Mouse (Mus musculus): ENCODE measurements around the gene Trim41. TPM values are rescaled to one million over a fixed set of nuclear protein-coding genes. Genes with fewer than 3 reads are reported as not detected.

Trim41 gene
- total RNA-seq, 2 experiments from 2014 or later: 27.9 to 30.1 TPM

DNA sequence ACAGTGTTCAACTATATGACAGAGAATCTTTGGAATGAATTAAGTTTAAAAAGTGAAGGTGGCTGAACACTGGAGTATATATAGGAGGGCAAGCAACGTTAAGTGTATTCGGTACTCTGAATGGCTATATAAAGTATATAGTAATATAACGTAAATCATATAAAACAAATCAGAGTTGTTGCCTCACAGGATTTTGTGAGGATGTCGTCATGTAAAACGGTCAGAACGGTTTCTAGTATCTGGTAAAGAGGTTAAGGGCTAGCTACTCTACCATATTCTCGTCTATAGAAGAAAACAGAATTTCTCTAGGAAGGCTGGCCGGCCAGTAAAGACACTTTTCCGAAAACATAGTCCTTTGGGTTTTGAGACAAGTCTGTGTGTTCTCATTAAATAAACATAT lies 641 bp upstream of the Trim41 start:
- DNase-seq: peak in 1 of 2 experiments; percentile 32
- intact Hi-C loops (cut with DNase I): loop anchor here (1.0 kb wide), 2 partner anchors 16 to 39 kb away; no protein-coding TSS in a partner anchor

DNA sequence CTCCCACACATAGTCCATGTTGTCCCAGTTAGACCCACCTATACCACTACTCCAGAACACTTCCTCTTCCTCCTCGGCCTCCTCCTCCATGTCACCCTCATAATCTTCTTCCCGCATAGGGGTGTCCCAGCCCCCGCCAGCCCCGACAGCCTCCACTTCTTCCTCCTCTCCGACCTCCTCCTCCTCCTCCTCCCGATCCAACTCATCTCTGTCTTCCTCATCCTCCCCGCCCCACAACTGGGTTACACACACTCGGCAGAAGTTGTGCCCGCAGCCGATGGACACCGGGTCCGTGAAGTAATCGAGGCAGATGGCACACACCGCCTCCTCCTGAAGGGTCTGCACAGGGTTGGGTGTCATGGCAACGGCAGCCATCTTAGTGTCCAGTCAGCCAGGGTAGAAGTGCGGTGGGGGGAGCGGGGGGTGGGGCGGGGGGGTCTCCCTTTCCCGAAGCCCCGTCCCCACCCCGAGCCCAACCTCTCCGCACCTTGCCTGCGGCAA lies 822 bp downstream of the Trim41 start:
- peak; percentile 41 to 66 for DNase-seq

DNA sequence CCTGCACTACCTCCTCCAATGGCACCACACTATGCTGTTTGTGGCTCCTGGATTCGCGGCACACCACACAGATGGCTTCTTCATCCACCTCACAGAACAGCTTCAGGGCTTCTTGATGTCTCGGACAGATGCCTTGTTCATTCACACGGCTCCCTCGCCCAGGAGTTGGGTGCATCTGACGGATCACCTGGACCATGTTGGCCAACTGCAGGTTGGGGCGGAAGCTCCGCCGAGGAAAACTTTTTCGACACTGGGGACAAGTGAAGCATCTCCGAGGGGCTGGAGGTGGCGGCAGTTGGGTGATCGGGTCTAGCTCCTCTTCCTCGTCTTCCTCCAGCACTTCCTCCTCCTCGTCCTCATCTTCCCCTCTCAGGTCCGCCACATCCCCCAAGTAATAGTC lies 1.3 kb downstream of the Trim41 start:
- intact Hi-C loops (cut with DNase I): loop anchor here (1.0 kb wide), 1 partner anchor 15 kb away; no protein-coding TSS in a partner anchor
- DNase-seq: no peak

More for the DNA sequence above, 822 bp downstream of the Trim41 start:
- intact Hi-C loops (cut with DNase I): loop anchor here (1.0 kb wide), 1 partner anchor 15 kb away; no protein-coding TSS in a partner anchor

DNA sequence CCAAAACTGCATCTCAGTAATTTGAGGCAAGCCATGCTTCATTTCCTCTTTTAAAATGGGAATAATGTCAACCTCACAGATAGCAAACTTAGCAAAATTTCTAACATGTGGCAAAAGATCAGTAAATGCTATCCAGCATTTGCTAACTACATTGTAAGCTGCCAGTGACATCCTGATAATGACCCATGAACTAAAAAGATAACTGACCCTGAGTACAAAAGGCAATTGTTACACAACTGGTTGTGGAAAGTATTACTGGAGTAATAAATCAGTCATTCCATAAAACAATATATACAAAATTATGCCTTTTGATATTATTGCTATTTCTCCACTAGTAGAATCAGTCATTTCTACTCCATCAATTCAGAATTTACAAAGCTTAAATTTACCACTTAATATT lies 3.4 kb downstream of the Trim41 start:
- intact Hi-C loops (cut with DNase I): no loop called here
- DNase-seq: no peak

- DNase-seq: no peak
- intact Hi-C loops (cut with DNase I): no loop called here
Measured at GRCm38 (mm10) chr11:48810142-48810541, 7.0 kb downstream of the Trim41 start.

DNA sequence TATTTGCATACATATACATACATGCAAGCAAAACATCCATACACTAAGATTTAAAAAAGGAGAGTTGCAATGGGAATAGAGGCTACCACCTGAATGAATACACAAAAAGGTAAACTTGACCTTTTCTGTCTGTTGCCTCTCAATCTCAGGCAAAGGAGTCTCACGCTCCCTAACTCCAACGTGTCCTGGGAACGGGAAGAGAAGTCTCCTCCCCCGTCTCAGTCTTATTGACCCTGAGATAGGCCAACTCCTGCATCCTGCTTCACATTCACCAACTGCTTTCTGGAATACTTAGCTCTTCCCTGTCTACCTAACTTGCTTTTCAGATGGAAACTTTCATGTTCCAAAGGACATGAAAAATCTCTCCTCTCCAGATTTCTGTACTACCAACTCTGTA lies 7.7 kb downstream of the Trim41 start:
- intact Hi-C loops (cut with DNase I): no loop called here
- no peak for DNase-seq

GRCm38 (mm10) chr11:48808737-48809433 lies 8.3 kb downstream of the Trim41 start:
- DNase-seq: peak; percentile 71 to 72
- intact Hi-C loops (cut with DNase I): no loop called here

- intact Hi-C loops (cut with DNase I): no loop called here
- no peak for DNase-seq
Measured at GRCm38 (mm10) chr11:48808304-48808646, 8.9 kb downstream of the Trim41 start.

DNA sequence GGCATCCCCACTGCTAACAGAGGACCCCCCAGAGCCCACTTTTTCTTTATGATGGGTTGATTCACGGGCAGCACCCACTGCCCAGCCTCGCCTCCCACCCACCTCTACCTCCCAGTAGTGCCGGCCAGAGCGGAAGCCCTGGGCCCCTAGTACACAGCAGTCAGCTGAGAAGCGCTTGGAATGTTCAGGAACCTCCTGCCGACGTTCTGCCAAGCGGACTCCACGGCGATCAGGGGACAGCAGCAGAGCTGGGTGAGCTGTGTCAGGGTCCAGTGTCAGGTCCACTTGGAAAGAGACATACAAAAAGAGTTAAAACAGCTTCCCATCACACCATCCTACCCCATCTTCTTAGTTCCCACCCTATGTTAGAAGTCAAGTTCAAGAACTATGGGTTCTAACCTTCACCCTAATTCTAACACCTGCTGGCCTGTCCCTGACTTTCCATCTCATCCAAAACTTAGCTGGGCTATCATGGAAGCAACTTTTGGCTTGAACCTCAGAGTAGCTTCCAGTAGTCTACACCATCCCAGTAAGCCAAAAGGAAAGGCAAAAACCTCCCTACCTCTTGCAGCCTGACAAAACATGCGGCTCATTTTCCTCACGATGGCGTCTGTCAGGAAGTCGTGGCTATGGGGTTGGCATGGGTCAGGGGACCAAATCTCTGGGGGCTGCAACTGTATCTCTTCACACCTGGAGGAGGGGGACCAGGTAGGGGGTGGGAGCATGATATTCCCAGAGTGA lies 9.4 kb downstream of the Trim41 start:
- intact Hi-C loops (cut with DNase I): no loop called here
- no peak for DNase-seq

DNA sequence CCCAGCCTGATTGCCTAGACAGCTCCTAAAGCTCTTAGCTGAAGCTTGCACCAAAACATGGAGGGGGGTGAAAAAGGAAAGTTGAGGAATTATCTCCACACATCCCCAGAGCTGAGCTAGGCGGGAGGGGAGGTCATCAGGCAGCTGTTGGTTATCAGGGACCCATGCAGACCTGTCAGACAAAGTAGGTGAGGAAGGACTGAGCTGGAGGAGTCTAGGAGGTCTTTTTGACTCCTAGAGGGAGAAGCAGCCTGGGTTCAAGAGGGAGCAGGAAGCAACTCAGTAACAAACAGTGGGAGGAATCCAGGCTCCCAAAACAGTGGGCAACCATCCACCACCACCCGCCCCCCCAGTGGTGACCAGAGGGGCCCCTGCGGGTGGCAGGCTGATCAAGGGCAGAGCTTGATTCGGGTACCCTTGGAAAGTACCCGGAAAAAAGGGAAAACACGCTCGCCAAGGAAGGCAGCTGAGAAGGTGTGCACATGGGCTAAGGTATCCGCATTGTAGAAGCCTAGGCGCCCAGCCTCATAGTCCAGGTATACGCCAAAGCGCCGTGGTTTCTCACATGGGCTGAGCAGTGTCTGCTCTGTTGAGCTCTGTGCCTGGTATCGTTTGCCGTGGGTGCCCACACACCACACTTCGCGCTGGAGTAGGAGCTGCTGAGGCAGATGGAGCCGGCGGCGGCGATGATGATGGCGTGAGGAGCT lies 10.1 kb downstream of the Trim41 start:
- DNase-seq: no peak
- intact Hi-C loops (cut with DNase I): no loop called here

DNA sequence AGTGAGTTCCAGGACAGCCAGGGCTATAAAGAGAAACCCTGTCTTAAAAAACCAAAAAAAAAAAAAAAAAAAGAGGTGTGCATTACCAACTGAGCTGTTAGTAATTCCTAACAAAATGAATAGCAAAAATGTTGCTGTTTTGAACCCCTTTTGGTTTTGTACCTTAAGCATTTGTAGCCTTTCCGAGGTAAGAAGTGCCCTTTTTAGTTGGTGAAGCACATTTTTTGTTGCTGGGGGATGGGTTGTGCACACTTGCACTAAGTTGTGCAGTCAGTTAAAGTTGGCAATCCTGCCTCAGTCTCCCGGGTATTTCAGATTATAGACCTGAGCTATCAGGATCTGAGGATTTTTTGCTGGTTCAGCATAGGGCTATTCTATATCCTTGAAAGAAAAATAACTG lies 12.2 kb downstream of the Trim41 start:
- DNase-seq: no peak
- intact Hi-C loops (cut with DNase I): no loop called here

GRCm38 (mm10) chr11:48803988-48804387 lies 13.2 kb downstream of the Trim41 start:
- no peak for DNase-seq
- intact Hi-C loops (cut with DNase I): no loop called here

DNA sequence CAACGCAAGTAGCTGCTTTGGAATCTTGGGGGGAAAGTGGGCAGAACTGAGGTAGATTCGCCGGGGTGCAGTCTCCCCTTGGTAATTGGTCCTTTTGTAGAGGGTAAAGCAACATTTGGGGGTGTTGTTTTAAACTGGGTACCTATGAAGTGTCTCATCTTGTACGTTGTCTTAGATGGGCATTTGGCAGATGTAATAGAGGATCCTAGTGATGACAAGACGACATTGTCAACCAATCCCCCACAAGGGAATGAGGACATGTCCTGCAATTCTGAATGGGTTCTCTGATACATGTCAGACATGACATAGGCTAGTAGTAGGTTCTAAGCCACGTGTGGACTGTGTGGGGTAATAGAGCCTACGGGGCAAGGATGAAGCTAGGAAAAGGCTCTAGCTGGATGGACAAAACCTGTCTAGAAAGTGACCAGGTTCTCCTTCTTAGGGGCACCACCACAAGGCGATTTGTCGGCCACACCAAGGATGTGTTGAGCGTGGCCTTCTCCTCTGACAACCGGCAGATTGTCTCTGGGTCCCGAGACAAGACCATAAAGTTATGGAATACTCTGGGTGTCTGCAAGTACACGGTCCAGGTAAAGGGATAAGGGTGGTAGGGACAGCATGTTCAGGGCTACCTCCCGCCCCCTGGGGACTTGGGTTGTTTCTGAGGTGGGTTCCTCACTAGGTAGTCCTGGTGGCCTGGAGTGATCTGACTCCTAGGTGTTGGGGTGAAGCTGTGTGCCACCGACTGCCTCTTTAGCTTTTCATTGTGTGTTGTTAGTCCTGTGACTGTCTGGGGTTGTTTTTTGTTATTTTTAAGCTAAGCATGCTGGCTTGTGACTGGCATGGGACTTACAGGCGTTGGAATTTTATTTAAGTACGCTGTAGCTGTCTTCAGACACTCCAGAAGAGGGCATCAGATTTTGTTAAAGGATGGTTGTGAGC lies 15.1 kb downstream of the Trim41 start:
- intact Hi-C loops (cut with DNase I): loop anchor here (1.0 to 2.0 kb wide), 2 partner anchors 14 to 401 kb away; partner anchors contain the start of gene Zfp62
- no peak for DNase-seq

DNA sequence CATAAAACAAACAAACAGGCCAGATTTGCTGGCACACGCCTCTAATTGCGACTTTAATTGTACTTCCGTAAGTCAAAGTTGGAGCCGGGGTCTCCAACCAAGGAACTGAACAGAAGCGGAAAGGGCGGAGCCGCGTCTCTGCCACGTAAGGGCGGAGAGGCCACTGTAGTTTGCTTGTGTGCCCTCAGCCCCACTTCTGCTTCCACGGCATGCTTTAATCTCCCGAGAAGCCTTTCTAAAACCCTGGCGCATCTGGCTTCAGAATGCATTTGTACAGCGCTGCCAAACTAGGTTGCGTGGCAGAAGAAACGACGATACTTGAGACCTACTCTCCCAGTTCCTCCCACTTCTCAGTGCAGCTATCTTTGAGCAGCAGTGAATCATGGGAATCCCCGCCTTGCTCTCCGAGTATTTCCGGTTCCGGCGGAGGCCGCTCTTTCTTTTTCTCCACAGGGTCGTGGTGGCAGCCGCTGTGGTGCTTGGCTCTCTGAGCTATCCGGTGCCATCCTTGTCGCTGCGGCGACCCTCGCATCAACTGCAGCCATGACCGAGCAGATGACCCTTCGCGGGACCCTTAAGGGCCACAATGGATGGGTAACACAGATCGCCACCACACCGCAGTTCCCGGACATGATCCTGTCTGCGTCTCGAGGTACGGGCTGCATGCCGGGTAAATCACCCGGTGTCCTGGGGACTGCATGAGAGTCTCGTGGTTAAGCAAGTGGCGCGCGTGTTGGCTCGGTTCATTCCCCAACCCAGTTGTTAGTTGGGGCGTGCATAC lies 17.0 kb downstream of the Trim41 start, which contains the start of gene Rack1:
Rack1 (plus strand) TSS at position 412 of the 781 bp plus-strand sequence.
- intact Hi-C loops (cut with DNase I): loop anchor here (1.0 to 2.0 kb wide), 2 partner anchors 56 to 403 kb away; partner anchors contain the start of gene Zfp62
- peak; percentile 94 to 96 for DNase-seq

DNA sequence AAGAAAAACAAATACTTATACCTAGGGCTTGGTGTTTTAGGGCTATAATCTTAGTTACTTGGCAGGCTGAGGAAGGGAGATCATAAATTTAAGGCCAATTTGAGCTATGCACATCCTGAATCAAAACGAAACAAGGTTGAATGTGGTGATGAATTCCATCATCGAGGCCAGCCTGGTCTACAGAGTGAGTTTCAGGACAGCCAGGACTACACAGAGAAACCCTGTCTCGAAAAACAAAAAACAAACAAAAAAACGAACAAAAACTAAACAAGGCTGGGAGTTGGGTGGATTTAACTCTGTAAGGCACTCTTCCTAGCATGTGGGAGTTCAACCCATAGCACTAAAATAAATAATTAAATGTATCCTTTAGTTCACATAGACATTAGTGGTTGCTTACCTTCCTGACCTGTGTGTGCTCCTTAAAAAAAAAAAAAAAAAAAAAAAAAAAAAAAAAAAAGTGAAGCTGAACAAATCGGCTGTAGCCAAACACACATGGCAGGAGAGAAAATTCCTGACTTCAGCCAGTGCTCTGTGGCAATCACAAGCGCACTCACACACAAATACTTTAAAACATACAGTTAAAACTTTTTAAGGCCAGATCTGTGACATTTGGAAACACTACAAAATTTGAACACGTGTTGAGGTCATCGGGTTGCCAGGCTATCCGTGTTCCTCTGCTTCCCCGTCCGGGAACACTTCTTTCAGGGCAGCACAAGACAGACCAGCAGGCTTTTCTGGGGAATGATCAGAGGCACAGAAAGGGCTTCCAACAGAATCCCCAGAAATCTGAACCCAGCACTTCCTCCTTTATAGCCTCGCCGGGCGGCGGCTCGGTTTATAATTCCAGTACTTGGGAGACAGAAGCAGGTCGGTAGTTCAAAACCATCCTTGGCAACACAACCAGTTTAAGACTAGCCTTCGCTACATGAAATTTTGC lies 17.9 kb downstream of the Trim41 start:
- intact Hi-C loops (cut with DNase I): no loop called here
- DNase-seq: no peak

GRCm38 (mm10) chr11:48798308-48798707 lies 18.8 kb downstream of the Trim41 start:
- intact Hi-C loops (cut with DNase I): no loop called here
- no peak for DNase-seq

- DNase-seq: no peak
- intact Hi-C loops (cut with DNase I): no loop called here
Measured at GRCm38 (mm10) chr11:48797287-48797686, 19.9 kb downstream of the Trim41 start.

GRCm38 (mm10) chr11:48796290-48796689 lies 20.9 kb downstream of the Trim41 start:
- intact Hi-C loops (cut with DNase I): no loop called here
- DNase-seq: no peak
